Mouse (Mus musculus) cerebellum, adult 2 months (tissue): ENCODE results near the gene Edar.

Source experiments
- CTCF ChIP-seq: fragments of 200-500 bp; IDR thresholded peaks from 2 replicates; pipeline ENCODE4 v1.5.1; 2011; ENCODE audit warnings: low read depth, mild to moderate bottlenecking, control low read depth, low read length, moderate library complexity, borderline replicate concordance; ENCODE audit not compliant: insufficient read depth
- POLR2A ChIP-seq: fragments of 200-500 bp; IDR thresholded peaks from 2 replicates; pipeline ENCODE4 v1.6.1; 2011; ENCODE audit warnings: low read length, control low read depth, borderline replicate concordance; ENCODE audit not compliant: insufficient read depth

GRCm38 (mm10) chr10:58619266-58619665 is 56.2 kb downstream of the Edar start:
- TF ChIP-seq CTCF (no peak), POLR2A (no peak)
